Comparison of ENCODE assay signal across 8 mouse cellular contexts in the genomic region with DNA sequence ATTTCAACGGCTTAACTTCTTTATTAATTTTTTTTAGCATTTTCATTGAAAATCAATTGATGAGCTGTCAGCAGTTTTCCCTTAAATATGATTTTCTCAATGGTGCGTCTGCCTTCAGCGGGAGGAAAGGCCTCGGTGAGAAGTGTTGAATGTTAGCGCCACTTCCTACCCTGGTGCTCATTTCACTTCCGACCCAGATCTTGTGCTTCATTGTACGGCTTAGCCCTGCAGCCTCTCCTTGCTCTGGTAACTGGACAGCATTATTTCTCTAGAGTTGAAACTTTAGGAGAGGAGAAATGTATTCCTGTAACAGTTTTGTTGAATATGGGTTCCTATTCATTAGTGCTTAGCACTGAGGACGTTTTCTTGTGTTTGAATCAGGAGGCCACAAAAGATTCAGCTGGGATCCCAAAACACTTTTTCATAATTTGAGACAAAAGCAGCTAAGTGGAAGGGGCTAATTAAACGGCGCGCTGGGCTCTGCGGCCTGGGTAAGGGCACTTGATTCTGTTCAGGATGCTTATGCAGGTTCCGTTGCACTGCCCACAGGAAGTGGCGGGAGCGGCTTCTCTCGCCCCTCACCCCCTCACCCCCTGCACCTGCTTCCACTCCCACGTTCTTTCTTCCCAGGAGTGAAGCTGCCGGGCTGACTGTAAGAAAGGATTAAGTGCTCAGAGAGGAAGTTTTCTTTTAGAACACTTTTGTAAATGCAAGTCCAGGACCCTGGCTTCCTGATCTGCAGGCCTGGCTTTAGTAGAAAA. TPM values are rescaled to one million over a fixed set of nuclear protein-coding genes. Genes with fewer than 3 reads are reported as not detected.
DNase-seq lines count a peak whose midpoint lies in the region; ATAC-seq and TF ChIP-seq lines count a peak whose summit lies in the region.
"Had no signal": no experiment of that assay in that cellular context is flagged by ENCODE, and none has a peak within 500 bp of the region (broad histone marks: within the 10 kb centered on the region; RNA-seq: fewer than 3 reads in every experiment).

No protein-coding gene starts in this region.

- no peak overlapping the region for H3K4me3 ChIP-seq in kidney, embryonic 15.5 days (replicated peaks)
- no peak overlapping the region for H3K4me3 ChIP-seq in forebrain, embryonic 16.5 days (replicated peaks; ENCODE audit: low read length)
- no peak overlapping the region for H3K4me3 ChIP-seq in myocyte
- H3K4me3 ChIP-seq in limb, embryonic 10.5 days: no peak overlapping the region

- no peak for ATAC-seq in kidney, embryonic 15.5 days (replicated peaks; ENCODE audit: low FRiP score)
- ATAC-seq in forebrain, embryonic 16.5 days: peak; percentile 68; the same call in 1 of the 2 replicates

- no peak overlapping the region for H3ac ChIP-seq in myocyte (ENCODE audit: control insufficient read depth, insufficient read length)

- H3K27ac ChIP-seq in kidney, embryonic 15.5 days: peak overlapping the region; percentile 61
- H3K27ac ChIP-seq in forebrain, embryonic 16.5 days (ENCODE audit: low read length): peak overlapping the region; percentile 68
- H3K27ac ChIP-seq in limb, embryonic 10.5 days: no peak overlapping the region
- H3K27ac ChIP-seq: macrophage had no signal

- H3K79me2 ChIP-seq in myocyte (ENCODE audit: control insufficient read depth, insufficient read depth): no peaks in the 10 kb centered on the region

- H3K36me3 ChIP-seq in kidney, embryonic 15.5 days: peaks cover 27% of the 10 kb centered on the region
- H3K36me3 ChIP-seq in forebrain, embryonic 16.5 days (ENCODE audit: control insufficient read depth, insufficient read depth): no peaks in the 10 kb centered on the region
- peaks cover 3% of the 10 kb centered on the region for H3K36me3 ChIP-seq in myocyte (ENCODE audit: control insufficient read depth, insufficient read depth)
- peaks cover 43% of the 10 kb centered on the region for H3K36me3 ChIP-seq in limb, embryonic 10.5 days

- H3K4me1 ChIP-seq in kidney, embryonic 15.5 days: peaks cover 11% of the 10 kb centered on the region
- peaks cover 22% of the 10 kb centered on the region for H3K4me1 ChIP-seq in forebrain, embryonic 16.5 days (replicated peaks; ENCODE audit: control insufficient read depth, insufficient read depth, low read length)
- 0 out of 2 replicates have a peak, but pooled peaks cover 4% of the 10 kb centered on the region for H3K4me1 ChIP-seq in limb, embryonic 10.5 days

- no peak for DNase-seq in kidney, adult 18-20 months
- peak; percentile 76 for DNase-seq in brain, embryonic 14.5 days (ENCODE audit: low read depth)
- DNase-seq in limb, embryonic 10.5 days (ENCODE audit: low spot score): no peak
- no peak for DNase-seq in layer of hippocampus, adult 9-10 months (ENCODE audit: low spot score)

- no peak overlapping the region for H3K9ac ChIP-seq in kidney, embryonic 15.5 days
- H3K9ac ChIP-seq in forebrain, embryonic 16.5 days (replicated peaks; ENCODE audit: low read depth, low read length): peak overlapping the region; percentile 3; the same call in 1 of the 2 replicates

- 46% methylated on average over 18 of the region's 18 CpGs for WGBS in kidney, embryonic 15.5 days
- WGBS in forebrain, embryonic 16.5 days: 7% methylated on average over 18 of the region's 18 CpGs
- WGBS in limb, embryonic 10.5 days: 83% methylated on average over 18 of the region's 18 CpGs

- TF ChIP-seq POLR2A in brain, embryonic 14.5 days (IDR thresholded peaks at IDR 0.05; ENCODE audit: borderline replicate concordance, extremely low read depth, insufficient read depth, insufficient read length, poor library complexity, severe bottlenecking): no peak
- no peak for TF ChIP-seq POLR2A in myocyte (IDR thresholded peaks at IDR 0.05; ENCODE audit: insufficient read length, low read depth)

- no peaks in the 10 kb centered on the region for H3K27me3 ChIP-seq in kidney, embryonic 15.5 days
- no peaks in the 10 kb centered on the region for H3K27me3 ChIP-seq in forebrain, embryonic 16.5 days (replicated peaks; ENCODE audit: control insufficient read depth, insufficient read depth, low read length)
- H3K27me3 ChIP-seq in myocyte (ENCODE audit: control insufficient read depth, insufficient read depth, insufficient read length): no peaks in the 10 kb centered on the region
- no peaks in the 10 kb centered on the region for H3K27me3 ChIP-seq in limb, embryonic 10.5 days (ENCODE audit: low read depth, poor library complexity, severe bottlenecking)

- no peak for TF ChIP-seq CTCF in brain, embryonic 14.5 days (IDR thresholded peaks at IDR 0.05; ENCODE audit: borderline replicate concordance, extremely low read depth, insufficient read depth, insufficient read length)

- H3K9me3 ChIP-seq in kidney, embryonic 15.5 days (replicated peaks): no peaks in the 10 kb centered on the region
- no peaks in the 10 kb centered on the region for H3K9me3 ChIP-seq in forebrain, embryonic 16.5 days (ENCODE audit: control insufficient read depth, low read length)
- H3K9me3 ChIP-seq in limb, embryonic 10.5 days (replicated peaks): no peaks in the 10 kb centered on the region

- no peak overlapping the region for H3K4me2 ChIP-seq in kidney, embryonic 15.5 days
- H3K4me2 ChIP-seq in forebrain, embryonic 16.5 days (ENCODE audit: low read length): 0 out of 2 replicates have a peak overlapping the region, but pooled peaks have one; percentile 2
- H3K4me2 ChIP-seq in myocyte (ENCODE audit: low read depth): no peak overlapping the region

TF ChIP-seq in myocyte, 11 proteins besides CTCF, POLR2A, EP300 and RAD21:
- TF ChIP-seq SRF (IDR thresholded peaks at IDR 0.05; ENCODE audit: control insufficient read depth, insufficient read length, low read depth): no peak
- peak in 2 of 3 experiments; percentile 5 to 68 for TF ChIP-seq MYOD1 (IDR thresholded peaks at IDR 0.05; ENCODE audit: control insufficient read depth in 1 of 3, insufficient read length in 2 of 3, low read depth in 2 of 3)
- no peak for TF ChIP-seq MAX (IDR thresholded peaks at IDR 0.05; ENCODE audit: low read depth)
- no peak for TF ChIP-seq MYOG (IDR thresholded peaks at IDR 0.05; ENCODE audit: control insufficient read depth in 1 of 3, insufficient read depth in 1 of 3, insufficient read length in 2 of 3, low read depth in 2 of 3)

RNA-seq across cellular contexts. Expression of gene Polr3b, which starts 36.2 kb away (rescaled TPM):
- polyA plus RNA-seq in kidney, embryonic 15.5 days (2015; fragmentation: Nextera tagmentation; extraction: Ambion mirVana): 18.0 and 18.5 TPM in 2 replicates
- 8.8 and 13.5 TPM in 2 replicates for polyA plus RNA-seq in brain, embryonic 14.5 days (2012; rRNA removed)
- polyA plus RNA-seq in forebrain, embryonic 16.5 days (2015; fragmentation: Nextera tagmentation; extraction: Ambion mirVana): 15.7 and 16.7 TPM in 2 replicates
- 8.5 TPM for polyA plus RNA-seq in myocyte (2012; fragmentation: generic; extraction: Trizol)
- 17.4 and 20.3 TPM in 2 replicates for polyA plus RNA-seq in limb, embryonic 10.5 days (2016; fragmentation: Nextera tagmentation; extraction: Ambion mirVana)
